Mouse (Mus musculus) heart, adult 2 months (tissue): ENCODE measurements at regions not wholly inside any gene's neighbourhood (a gene's known extent, or its start where the extent isn't known, plus 50 kb on each side); places are given as distances from the start of the nearest gene placed in this dataset.

Experiments
- CTCF ChIP-seq: fragments of 200-600 bp; IDR thresholded peaks from 2 replicates; pipeline ENCODE4 v1.8.1; 2022; ENCODE audit warnings: antibody characterized with exemption, mild to moderate bottlenecking, moderate library complexity
- EP300 ChIP-seq: fragments of 200-500 bp; IDR thresholded peaks from 2 replicates; pipeline ENCODE4 v1.6.1; 2011; ENCODE audit warnings: low read depth, low read length, control low read depth; ENCODE audit not compliant: insufficient read depth
- POLR2A ChIP-seq: fragments of 200-500 bp; IDR thresholded peaks from 2 replicates; pipeline ENCODE4 v1.6.1; 2011; ENCODE audit warnings: mild to moderate bottlenecking, low read depth, low read length, control low read depth; ENCODE audit not compliant: insufficient read depth

DNA sequence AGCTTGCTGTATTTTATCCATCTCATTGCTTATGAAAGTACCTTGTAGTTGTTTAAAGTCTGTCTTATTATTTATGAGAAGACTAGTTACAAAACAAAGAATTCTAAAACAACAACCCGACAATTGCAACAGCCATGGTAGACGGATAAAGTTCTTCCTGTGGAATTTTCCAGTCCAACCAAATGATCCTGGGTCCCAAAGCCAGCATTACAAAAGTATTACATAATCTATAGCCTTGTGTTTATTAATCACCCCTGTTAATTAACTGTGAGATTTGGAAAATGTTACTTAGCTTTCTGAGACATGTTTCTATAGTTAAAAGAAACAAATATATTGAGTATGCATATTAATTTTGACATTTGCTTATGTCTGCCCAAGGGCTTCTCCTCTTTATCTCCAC lies 236.9 kb downstream of the Wnt5a start:
- TF ChIP-seq POLR2A, result no peak
- no peak for TF ChIP-seq EP300
- TF ChIP-seq CTCF, result no peak
